Mouse (Mus musculus): ENCODE measurements around the gene Rab1b.
"Not testable (repeated sequence)": the region's sequence is repeated elsewhere in the genome, so short reads cannot be mapped to it uniquely, and the experiment has no call there.

Rab1b gene

GRCm38 (mm10) chr19:5097521-5098362 lies 9.1 kb downstream of the Rab1b start:
- no peak for DNase-seq (ENCODE audit: low spot score in 2 of 2)

GRCm38 (mm10) chr19:5095887-5096474 lies 10.9 kb downstream of the Rab1b start:
- no peak for DNase-seq (ENCODE audit: low spot score in 2 of 2)

DNA sequence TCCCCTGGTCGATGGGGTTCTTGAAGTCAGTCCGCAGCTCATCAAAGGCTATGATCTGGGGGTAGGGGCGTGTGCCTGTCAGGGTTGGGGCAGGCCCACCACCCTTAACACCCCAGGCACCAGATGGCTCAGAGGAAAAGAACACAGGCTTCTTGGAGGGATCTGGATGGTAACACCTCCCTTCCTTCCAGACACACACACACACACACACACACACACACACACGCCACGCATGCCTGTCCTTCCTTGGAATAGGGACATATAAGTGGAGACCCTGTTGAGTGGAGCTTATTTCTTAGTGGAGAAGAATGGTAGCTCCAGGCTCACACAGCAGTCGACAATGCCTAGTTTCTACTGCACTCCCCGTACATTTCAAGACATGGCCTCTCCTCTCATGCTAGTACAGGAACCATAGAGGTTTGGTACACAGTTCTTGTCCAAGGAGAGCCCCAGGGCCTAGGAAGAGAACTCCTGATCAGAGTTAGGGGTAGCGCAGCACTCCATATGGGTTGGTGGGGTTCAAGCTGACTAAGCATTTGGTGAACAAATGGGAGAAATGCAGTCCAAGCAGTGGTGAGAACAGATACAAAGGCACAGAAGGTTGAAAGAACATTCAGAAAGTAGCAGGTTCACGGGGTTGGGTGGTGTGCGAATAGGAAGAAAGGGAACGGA lies 12.0 kb downstream of the Rab1b start:
- peak in 1 of 2 experiments; percentile 63 for DNase-seq (ENCODE audit: low spot score in 2 of 2)

- DNase-seq (ENCODE audit: low spot score in 2 of 2) = peak; percentile 99 to 100
These were observed 12.6 kb downstream of the Rab1b start for GRCm38 (mm10) chr19:5094243-5094632.

DNA sequence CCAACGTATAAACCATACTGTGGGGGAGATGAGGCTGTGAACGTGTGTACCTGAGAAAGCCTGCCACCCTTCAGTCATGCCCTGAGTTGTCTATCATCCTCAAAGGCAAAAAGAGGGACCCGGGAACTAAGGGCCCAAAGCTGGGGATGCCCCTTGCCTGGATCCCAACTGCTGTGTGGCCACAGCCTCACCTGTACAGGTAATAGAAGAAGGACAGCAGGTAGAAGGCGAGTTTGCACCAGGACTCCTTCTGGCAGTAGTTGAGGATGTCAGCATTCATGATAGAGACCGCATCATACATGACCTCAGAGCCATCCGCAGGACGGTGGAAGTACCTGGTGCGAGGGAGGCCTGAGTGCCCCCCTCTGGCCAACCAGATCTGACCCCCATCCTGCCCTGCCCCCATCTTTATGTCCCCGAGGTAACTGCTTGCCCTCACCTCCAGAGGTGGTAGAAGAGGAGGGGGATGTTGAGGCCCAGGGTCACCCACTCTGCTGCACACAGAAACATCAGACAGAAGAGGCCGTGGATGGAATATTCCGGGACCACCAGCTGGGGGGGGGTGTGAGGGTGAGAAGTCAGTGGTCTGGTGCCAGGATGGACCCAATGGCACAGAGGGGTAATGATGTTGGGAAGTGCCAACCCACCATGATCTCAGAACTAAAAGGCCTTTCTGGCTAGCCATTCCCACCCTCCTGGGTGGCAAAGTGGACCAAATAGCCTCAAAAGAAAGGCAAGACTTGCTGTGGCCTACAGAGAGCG lies 13.2 kb downstream of the Rab1b start:
- DNase-seq (ENCODE audit: low spot score in 2 of 2) = no peak

DNA sequence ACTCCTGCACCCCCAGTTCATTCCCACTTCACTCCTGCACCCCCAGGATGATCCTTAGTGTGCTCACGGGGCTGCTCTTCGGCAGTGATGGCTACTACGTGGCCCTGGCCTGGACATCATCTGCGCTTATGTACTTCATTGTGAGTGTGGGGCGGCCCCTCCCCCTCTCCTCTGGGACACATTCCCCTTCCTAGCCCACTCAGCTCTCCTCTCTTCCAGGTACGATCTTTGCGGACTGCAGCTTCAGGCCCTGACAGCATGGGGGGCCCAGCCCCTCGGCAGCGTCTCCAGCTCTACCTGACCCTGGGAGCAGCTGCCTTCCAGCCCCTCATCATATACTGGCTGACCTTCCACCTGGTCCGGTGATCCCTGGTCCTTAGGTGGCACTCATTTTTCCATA lies 14.8 kb downstream of the Rab1b start:
- DNase-seq (ENCODE audit: low spot score in 2 of 2) = no peak

GRCm38 (mm10) chr19:5089324-5089723 lies 17.5 kb downstream of the Rab1b start:
- no peak for DNase-seq (ENCODE audit: low spot score in 2 of 2)

DNA sequence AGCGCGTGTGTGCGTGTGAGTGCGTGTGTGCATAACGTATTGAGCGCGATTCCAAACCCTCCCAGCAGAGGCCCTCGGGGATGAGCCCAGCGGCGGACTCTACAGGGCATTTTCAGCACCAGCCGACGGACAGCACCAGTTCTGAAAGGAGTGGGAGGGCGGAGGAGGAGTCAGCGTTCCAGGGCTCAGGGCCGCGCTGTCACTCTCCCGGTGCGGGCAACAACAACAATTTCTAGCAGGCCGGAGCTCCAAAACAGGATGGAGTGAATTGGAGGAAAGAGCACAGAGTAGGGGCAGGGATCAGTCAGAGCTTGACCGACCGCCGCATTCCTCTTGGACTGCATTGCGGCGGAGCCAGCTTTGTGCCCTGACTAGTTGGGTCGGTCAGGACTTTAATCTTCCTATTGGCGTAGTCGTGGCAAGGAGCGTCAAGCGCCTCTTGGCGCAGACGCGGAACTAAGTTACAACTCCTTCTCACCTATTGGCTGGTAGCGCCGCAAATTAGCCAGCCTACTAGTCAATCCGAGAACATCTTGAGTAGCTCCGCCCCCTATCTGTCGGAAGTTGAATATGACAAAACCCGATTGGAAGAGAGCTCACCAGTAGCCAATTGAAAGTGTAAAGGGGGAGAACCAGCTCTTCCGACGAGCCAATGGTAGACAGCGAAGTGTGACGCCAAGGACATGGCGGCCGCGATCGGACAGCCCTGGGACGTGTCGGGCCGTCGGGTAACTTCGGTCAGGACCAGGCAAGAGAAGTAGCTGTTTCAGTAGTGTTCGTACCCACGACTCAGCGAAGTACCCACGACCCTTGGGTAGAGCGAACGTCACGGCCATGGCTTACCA lies 18.8 kb downstream of the Rab1b start, which contains the start of gene Yif1a:
Gene Yif1a (plus strand): TSS at position 655 of the 845 bp plus-strand sequence.
- DNase-seq (ENCODE audit: low spot score in 2 of 2) = peak; percentile 95 to 96

DNA sequence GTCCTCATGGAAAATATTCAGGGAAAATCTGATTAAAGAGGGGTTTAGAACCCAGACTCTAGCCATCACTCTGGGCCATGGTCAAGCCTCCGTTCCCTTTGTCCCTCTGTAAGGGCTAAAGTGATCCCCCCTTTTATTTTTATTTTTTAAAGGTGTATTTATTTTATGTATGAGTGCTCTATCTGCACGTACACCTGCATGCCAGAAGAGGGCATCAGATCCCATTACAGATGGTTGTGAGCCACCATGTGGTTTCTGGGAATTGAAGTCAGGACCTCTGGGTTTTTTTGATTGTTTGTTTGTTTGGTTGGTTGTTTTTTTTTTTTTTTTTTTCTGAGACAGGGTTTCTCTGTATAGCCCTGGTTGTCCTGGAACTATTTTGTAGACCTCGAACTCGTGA lies 20.3 kb downstream of the Rab1b start:
- DNase-seq (ENCODE audit: low spot score in 2 of 2) = not testable (repeated sequence)

DNA sequence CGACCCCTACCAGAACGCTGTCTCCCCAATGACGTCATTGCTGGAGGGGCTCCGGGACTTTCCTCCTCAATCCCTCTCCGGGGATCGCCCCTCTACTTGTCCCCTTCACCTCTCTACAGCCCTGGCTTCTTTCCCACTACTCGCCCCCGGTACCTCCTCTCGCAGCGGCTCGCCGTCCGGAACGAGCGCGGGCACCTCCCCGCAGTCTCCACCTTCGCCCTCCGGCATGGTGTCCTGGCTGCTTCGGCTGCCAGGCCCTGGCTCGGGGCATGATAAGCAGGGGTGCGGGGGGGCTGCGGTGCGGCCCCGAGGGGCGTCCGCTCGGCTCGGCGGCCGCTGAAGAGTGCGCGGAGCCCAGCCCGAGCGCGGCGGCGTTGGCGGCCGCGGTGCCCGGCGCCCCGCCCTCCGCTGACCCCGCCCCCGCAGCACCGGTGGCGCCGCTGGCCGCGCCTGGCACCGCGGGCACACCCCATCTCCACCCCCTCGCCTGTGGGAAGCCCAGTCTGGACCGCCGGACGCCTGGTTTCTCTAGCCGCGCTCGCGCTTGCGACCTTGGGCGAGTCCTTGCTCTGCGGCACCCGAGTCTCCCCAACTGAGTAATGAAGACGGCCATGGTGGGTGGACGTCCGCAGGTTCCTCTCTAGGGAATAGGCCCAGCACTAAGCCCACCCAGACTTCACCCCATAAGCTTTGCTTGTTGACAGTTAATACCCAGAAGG lies 21.6 kb downstream of the Rab1b start, which contains the start of gene Tmem151a:
Gene Tmem151a (minus strand): TSS at position 387 of the 719 bp plus-strand sequence.
- peak in 1 of 2 experiments; percentile 57 for DNase-seq (ENCODE audit: low spot score in 2 of 2)

DNA sequence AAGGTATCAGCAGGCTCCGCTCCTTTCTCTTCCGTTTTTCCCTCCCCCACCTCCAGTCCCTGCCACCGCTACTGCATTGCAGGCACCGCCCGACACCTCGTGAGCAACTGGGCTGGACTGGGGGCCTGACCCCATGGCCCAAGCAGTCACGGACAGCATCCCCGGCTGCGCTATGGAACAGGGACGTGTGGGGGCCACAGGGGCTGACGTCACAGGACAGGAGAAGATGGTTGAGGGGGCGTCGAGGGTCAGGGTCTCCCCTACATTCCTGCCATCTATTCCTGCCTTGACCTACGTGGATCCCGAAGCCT lies 22.1 kb downstream of the Rab1b start:
- DNase-seq (ENCODE audit: low spot score in 2 of 2) = no peak

DNA sequence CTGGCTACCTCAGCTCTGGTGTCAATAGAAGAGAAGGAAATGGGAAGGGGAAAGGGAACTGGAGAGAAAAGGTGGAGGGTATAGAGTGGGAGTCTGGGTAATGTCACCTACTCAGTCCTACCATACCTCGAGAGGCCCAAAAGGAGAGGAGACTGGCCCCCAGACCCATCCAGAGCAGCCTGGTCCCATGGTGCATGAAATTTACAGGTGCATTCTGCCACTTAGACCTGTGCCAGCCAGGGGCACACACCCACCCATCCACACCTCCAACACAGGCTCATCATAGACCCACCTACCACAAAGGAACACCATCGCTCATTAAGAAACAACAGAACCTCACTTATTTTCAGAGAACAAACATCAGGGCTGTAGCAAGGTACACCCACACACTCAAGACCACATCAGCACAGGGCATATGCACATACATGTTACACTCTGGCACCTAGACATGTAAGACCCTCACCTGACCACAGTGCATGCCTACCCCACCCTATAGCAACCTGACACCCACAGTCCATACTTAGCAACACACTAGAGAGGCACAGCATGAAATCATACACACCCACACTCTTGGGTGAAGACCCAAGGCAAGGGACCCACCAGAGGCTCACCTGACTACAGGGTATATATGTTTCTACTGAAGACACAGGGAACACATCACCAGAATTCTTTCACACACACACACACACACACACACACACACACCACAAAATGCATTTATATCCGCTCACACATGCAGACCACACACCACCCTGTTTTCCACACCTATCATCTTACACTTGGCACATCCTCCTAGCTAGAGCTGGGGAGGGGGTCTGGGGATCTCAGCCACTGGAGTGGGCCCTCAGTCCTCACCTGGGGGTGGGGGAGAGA lies 22.7 kb downstream of the Rab1b start:
- DNase-seq (ENCODE audit: low spot score in 2 of 2) = peak in 1 of 2 experiments; percentile 62

DNA sequence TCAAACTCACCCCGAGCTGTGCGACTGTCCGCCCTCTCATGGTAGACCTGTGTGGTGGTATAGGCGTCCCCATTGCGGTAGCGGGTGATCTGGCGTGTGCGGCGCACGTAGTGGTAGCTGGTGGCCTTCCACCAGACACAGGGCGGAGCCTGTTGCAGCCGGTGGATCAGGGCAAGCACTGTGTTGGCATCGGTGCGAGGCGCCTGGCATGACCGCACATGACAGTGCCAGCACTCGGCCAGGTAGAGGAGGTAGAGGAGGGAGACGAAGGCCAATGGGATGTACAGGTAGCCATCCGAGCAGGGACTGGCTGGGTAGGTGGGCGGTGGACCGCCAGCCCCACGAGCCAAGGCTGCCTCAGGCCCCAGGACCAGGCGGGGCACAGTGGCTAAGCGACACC lies 24.3 kb downstream of the Rab1b start:
- no peak for DNase-seq (ENCODE audit: low spot score in 2 of 2)

GRCm38 (mm10) chr19:5082005-5082404 lies 24.9 kb downstream of the Rab1b start:
- no peak for DNase-seq (ENCODE audit: low spot score in 2 of 2)

DNA sequence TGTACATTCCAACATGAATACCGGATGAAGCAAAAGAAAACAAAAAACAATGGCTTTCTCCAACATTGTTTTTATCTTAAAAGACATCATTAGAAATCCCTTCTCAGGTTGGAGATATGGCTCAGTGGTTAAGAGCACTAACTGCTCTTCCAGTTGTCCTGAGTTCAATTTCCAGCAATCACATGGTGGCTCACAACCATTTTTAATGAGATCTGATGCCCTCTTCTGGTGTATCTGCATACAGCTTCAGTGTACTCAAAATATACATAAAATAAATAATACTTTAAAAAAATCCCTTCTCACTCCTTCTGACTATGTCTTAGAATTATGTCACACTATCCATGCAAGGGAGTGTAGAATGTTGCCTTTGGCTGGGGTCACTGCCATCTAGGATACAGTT lies 27.6 kb downstream of the Rab1b start:
- no peak for DNase-seq (ENCODE audit: low spot score in 2 of 2)

- no peak for DNase-seq (ENCODE audit: low spot score in 2 of 2)
These were observed 33.4 kb downstream of the Rab1b start for GRCm38 (mm10) chr19:5073518-5073917.

DNA sequence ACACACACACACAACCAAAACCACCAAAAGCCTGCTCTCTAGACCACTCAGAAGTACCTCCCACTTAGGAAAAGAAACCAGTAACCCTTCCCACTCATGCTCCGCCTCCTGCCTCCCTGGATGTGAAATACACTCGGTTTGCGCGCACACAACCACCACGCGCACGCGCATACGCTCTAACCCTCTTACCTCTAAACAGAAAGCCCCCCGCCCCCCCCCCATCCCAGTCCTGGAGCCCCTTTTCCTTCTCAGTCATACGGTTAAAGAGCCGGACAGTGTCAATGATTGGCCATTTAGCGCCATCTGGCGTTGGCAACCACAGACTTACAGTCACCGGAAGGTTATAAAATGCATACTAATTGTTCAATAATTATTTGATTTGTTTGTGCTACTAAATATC lies 33.8 kb downstream of the Rab1b start:
- DNase-seq (ENCODE audit: low spot score in 2 of 2) = no peak

DNA sequence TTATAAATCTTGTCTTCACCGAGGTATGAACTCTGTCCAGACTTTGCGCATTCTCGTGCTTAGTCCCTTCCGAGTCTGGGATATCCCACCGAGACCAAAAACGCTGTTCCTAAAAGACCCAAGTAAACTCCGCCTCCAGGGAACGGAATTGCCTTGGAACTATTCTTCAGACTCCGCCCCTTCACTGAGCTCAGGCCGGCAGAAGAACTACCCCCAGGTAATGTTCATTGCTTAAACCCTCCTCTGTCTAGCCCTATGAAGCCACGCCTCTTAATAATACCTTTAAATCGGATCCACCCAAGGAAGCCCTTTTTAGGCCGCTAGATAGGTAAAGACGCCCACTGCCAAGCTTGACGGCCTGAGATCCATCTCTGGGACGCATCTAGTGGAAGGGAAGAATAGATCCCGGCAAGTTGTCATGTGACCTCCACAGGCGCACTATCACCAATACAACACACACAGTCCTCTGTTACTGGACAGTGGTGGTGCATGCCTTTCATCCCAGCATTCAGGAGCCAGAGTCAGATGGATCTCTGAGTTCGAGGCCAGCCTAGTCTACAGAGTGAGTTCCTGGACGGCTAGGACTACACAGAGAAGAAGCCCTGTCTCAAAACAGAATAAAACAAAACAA lies 34.4 kb downstream of the Rab1b start:
- DNase-seq (ENCODE audit: low spot score in 2 of 2) = no peak

All from right cerebral cortex, adult 2 months (tissue).